Mouse (Mus musculus): ENCODE data around the gene Ifrd2. TPM values are rescaled to one million over a fixed set of nuclear protein-coding genes. Genes with fewer than 3 reads are reported as not detected.

Gene Ifrd2
- total and polyA plus RNA-seq, 2 experiments: 21.5 to 54.6 TPM

DNA sequence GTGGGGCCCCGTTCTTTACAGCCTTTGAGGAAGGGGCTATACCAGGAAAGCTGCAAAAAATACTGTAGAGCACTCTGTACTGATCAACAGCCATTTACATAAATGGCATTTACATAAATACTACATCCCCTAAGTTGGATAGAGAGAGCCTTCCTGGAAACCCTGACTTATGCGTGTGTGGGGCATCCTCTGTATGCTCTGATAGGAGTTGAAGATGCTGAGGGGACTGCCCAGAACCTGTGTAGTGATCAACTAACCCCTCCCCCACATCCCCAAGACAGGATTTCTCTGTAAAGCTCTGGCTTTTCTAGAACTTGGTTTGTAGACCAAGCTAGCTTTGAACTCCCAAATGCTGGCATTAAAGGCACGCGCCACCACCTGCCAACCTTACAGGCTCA, 22.0 kb downstream of the Ifrd2 start:
- no peaks in the 10 kb centered on the region for H3K36me3 ChIP-seq (ENCODE audit: control insufficient read depth, insufficient read depth, low read length)
- H3K4me1 ChIP-seq (ENCODE audit: control insufficient read depth, insufficient read depth, low read length): peaks cover 2% of the 10 kb centered on the region; the same call in 1 of the 2 replicates
- H3K9ac ChIP-seq (ENCODE audit: low read depth, low read length): no peak overlapping the region
- no peak for TF ChIP-seq POLR2A (IDR thresholded peaks at IDR 0.05; ENCODE audit: extremely low read depth, insufficient read depth, low read length)
- TF ChIP-seq CTCF (IDR thresholded peaks at IDR 0.05; ENCODE audit: low read depth, low read length): no peak
- WGBS: 81% methylated on average over 4 of the region's 4 CpGs
- H3K4me3 ChIP-seq (ENCODE audit: insufficient read depth, low read depth, low read length): no peak overlapping the region
- no peaks in the 10 kb centered on the region for H3K79me2 ChIP-seq (ENCODE audit: control insufficient read depth, insufficient read depth, low read length)
- H3K27ac ChIP-seq (replicated peaks; ENCODE audit: insufficient read depth, low read depth, low read length): no peak overlapping the region
- no peak for DNase-seq (ENCODE audit: extremely low read depth, low read depth, low spot score)
- H3K27me3 ChIP-seq (ENCODE audit: control insufficient read depth, insufficient read depth, low read length): no peaks in the 10 kb centered on the region

DNA sequence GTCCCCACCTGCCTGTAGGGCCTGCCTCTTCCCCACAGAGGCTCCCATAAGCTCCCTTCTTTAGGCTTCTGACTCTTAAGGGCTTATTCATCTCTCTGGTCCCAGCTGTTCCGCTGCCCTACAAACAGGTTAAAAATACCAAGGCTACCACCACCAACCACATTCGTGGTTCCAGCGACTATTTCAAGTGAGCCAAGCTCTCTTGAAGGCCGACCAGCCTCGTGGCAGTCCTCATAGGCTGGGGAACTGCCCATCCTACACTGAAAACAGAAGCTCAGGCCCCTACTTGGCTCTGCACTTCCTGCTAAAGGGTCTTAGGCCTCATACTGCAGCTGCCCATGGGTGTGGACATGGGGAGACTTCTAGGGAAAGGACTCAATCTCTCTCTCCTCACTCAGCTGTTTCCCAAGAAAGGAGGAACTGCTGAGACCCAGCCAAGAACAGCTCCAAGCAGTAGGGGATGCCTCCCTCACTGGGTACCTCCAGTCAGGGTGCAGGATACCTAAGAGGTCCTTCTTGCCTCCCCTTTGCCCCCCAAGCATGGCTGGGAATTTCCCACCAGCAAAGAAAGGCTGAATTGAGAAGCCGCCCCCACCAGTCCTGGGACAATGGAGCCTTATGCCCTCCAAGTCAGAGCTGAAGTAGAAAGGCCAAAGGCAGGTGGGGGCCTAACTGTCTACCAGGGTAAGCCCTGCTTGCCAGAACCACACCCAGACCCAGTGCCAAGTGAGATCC, 24.2 kb downstream of the Ifrd2 start:
- WGBS: 87% methylated on average over 6 of the region's 6 CpGs
- Histone ChIP-seq H3K27me3 (ENCODE audit: control insufficient read depth, insufficient read depth, low read length) (no peaks in the 10 kb centered on the region), H3K79me2 (ENCODE audit: control insufficient read depth, insufficient read depth, low read length) (no peaks in the 10 kb centered on the region), H3K27ac (replicated peaks; ENCODE audit: insufficient read depth, low read depth, low read length) (peak overlapping the region; percentile 81), H3K9ac (ENCODE audit: low read depth, low read length) (peak overlapping the region; percentile 73; the same call in 1 of the 2 replicates), H3K4me3 (ENCODE audit: insufficient read depth, low read depth, low read length) (no peak overlapping the region; the same call in 1 of the 2 replicates), H3K36me3 (ENCODE audit: control insufficient read depth, insufficient read depth, low read length) (no peaks in the 10 kb centered on the region; the same call in 1 of the 2 replicates), H3K4me1 (ENCODE audit: control insufficient read depth, insufficient read depth, low read length) (peaks cover 2% of the 10 kb centered on the region; the same call in 1 of the 2 replicates)
- no peak for DNase-seq (ENCODE audit: extremely low read depth, low read depth, low spot score)
- TF ChIP-seq CTCF (IDR thresholded peaks at IDR 0.05; ENCODE audit: low read depth, low read length): no peak
- TF ChIP-seq POLR2A (IDR thresholded peaks at IDR 0.05; ENCODE audit: extremely low read depth, insufficient read depth, low read length): no peak

DNA sequence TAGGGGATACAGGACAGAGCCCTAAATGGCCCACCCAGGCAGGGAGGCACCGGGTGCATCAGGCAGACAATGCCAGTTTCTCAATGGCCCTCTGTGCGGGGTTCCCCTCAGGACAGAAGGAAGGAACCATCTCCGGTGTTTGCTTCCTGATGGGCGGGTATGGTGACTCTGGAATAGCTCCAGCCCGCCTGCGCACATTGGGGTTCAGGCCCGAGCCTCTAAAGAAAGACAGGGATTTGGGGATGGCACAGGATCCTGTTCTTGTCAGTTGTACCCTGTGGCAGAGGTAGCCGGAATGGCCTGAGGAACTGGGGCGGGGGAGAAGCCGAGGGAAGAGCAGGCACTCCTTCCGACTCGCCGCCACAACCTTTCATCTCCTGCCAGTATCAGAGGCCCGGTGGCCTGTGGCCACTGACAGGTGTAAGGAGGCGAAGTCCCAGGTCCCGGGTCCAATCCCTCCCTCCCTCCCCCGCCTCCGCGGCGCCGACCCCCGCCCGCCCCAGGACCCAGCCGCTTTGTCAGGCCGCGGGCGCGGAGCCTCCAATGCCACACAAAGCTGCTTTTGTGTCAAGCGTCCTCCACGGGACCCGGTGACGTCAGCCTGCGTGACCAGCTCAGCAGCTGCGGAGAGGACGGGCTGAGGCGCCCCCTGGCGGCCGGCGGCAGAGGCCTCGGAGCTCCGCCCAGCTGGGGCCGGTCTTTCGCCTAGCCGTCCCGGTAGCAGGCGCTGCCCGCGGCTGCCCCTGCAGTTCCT, 24.9 kb downstream of the Ifrd2 start:
- peak; percentile 89 for TF ChIP-seq CTCF (IDR thresholded peaks at IDR 0.05; ENCODE audit: low read depth, low read length)
- peak; percentile 65; the same call in 1 of the 2 replicates for TF ChIP-seq POLR2A (IDR thresholded peaks at IDR 0.05; ENCODE audit: extremely low read depth, insufficient read depth, low read length)
- H3K79me2 ChIP-seq (ENCODE audit: control insufficient read depth, insufficient read depth, low read length): no peaks in the 10 kb centered on the region
- peaks cover 2% of the 10 kb centered on the region; the same call in 1 of the 2 replicates for H3K4me1 ChIP-seq (ENCODE audit: control insufficient read depth, insufficient read depth, low read length)
- H3K27ac ChIP-seq (replicated peaks; ENCODE audit: insufficient read depth, low read depth, low read length): peak overlapping the region; percentile 81
- no peaks in the 10 kb centered on the region for H3K27me3 ChIP-seq (ENCODE audit: control insufficient read depth, insufficient read depth, low read length)
- DNase-seq (ENCODE audit: extremely low read depth, low read depth, low spot score): peak; percentile 81
- WGBS: under 1% methylated on average over 41 of the region's 48 CpGs
- peak overlapping the region; percentile 46 for H3K4me3 ChIP-seq (ENCODE audit: insufficient read depth, low read depth, low read length)
- peak overlapping the region; percentile 73 for H3K9ac ChIP-seq (ENCODE audit: low read depth, low read length)
- H3K36me3 ChIP-seq (ENCODE audit: control insufficient read depth, insufficient read depth, low read length): no peaks in the 10 kb centered on the region; the same call in 1 of the 2 replicates

DNA sequence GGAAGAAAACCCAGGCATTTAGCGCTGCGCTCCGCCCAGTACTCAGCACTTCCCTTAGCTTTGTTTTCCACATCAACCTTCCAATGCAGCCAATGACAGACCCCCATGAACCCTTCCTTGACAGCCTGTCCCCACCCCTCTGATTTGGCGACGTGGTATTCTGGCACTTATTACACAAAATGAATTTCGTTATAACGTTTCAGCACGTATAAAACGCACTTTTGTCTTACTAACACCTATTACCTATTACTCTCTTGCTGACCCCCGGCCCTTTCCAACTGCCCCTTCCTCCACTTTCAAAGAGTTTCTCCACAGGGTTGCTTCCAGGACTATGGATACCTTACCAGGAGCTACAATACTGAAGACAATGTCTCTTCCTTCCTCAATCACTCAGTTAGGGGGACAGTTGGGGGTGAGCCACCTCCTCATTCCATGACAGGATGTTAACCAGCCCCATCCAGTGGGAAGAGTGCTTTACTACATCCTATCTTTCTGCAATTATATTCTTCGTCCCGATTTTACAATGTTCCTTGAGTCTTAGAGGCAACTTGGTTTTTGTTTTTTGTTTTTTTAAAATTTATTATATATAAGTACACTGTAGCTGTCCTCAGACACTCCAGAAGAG, 25.6 kb downstream of the Ifrd2 start:
- no peak for DNase-seq (ENCODE audit: extremely low read depth, low read depth, low spot score)
- peak overlapping the region; percentile 41 for H3K27ac ChIP-seq (replicated peaks; ENCODE audit: insufficient read depth, low read depth, low read length)
- H3K27me3 ChIP-seq (ENCODE audit: control insufficient read depth, insufficient read depth, low read length): no peaks in the 10 kb centered on the region
- WGBS: 12% methylated on average over 12 of the region's 12 CpGs
- H3K4me3 ChIP-seq (ENCODE audit: insufficient read depth, low read depth, low read length): no peak overlapping the region
- H3K4me1 ChIP-seq (ENCODE audit: control insufficient read depth, insufficient read depth, low read length): peaks cover 2% of the 10 kb centered on the region; the same call in 1 of the 2 replicates
- H3K9ac ChIP-seq (ENCODE audit: low read depth, low read length): peak overlapping the region; percentile 19
- H3K36me3 ChIP-seq (ENCODE audit: control insufficient read depth, insufficient read depth, low read length): no peaks in the 10 kb centered on the region; the same call in 1 of the 2 replicates
- TF ChIP-seq POLR2A (IDR thresholded peaks at IDR 0.05; ENCODE audit: extremely low read depth, insufficient read depth, low read length) (no peak), CTCF (IDR thresholded peaks at IDR 0.05; ENCODE audit: low read depth, low read length) (no peak)
- H3K79me2 ChIP-seq (ENCODE audit: control insufficient read depth, insufficient read depth, low read length): no peaks in the 10 kb centered on the region

DNA sequence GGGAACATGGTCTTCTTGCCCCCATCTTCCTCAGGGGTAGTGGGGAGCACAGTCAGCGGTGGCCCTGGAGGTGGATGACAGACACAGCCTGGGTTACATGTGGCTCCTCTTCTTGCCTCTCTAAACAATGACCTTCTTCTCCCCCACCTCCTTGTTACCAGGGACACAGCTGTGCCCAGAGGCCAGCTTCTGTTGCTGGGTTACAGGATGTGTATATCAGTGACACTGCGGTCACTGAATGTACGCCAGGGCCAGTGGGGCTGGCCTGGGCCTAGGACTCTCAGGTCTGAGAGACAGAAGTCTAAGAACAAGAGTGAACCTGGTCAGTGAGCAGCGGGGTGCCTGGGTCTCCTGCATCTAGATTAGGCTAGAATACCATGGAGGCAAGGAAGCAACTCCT, 27.6 kb downstream of the Ifrd2 start:
- Histone ChIP-seq H3K27me3 (ENCODE audit: control insufficient read depth, insufficient read depth, low read length) (no peaks in the 10 kb centered on the region), H3K36me3 (ENCODE audit: control insufficient read depth, insufficient read depth, low read length) (no peaks in the 10 kb centered on the region; the same call in 1 of the 2 replicates), H3K4me1 (ENCODE audit: control insufficient read depth, insufficient read depth, low read length) (peaks cover 17% of the 10 kb centered on the region)

More for the DNA sequence above, 27.6 kb downstream of the Ifrd2 start:
- H3K4me3 ChIP-seq (ENCODE audit: insufficient read depth, low read depth, low read length): no peak overlapping the region
- no peak overlapping the region for H3K9ac ChIP-seq (ENCODE audit: low read depth, low read length)
- 88% methylated on average over 4 of the region's 4 CpGs for WGBS
- no peak for DNase-seq (ENCODE audit: extremely low read depth, low read depth, low spot score)
- no peak for TF ChIP-seq POLR2A (IDR thresholded peaks at IDR 0.05; ENCODE audit: extremely low read depth, insufficient read depth, low read length)
- no peak for TF ChIP-seq CTCF (IDR thresholded peaks at IDR 0.05; ENCODE audit: low read depth, low read length)
- H3K79me2 ChIP-seq (ENCODE audit: control insufficient read depth, insufficient read depth, low read length): no peaks in the 10 kb centered on the region
- no peak overlapping the region for H3K27ac ChIP-seq (replicated peaks; ENCODE audit: insufficient read depth, low read depth, low read length)

Data from liver, adult 2 months (tissue).